Mouse (Mus musculus) hindbrain, postnatal 0 days (tissue): Measurements from ENCODE around the gene Cdk19. TPM values are rescaled to one million over a fixed set of nuclear protein-coding genes. Genes with fewer than 3 reads are reported as not detected.

ENCODE experiments used
- ATAC-seq: fragments of 200-750 bp; cut with Nextera tagmentation; 2 replicates; pipeline ENCODE4 v1.8.0; 2017; ENCODE audit warnings: mild to moderate bottlenecking, moderate TSS enrichment, moderate library complexity
- DNase-seq: peaks from one replicate; pipeline ENCODE4 v3.0.0-alpha.2; 2015; ENCODE audit warnings: low spot score
- H3K27ac ChIP-seq: fragments of 300-500 bp; sonication (generic); 2 replicates; pipeline ENCODE4 v1.5.1; 2014; ENCODE audit warnings: mild to moderate bottlenecking
- H3K27me3 ChIP-seq: fragments of 300-500 bp; sonication (generic); 2 replicates; pipeline ENCODE4 v1.6.1; 2014; ENCODE audit warnings: low read length, mixed read lengths; ENCODE audit not compliant: insufficient read depth
- H3K36me3 ChIP-seq: fragments of 300-500 bp; sonication (generic); 2 replicates; pipeline ENCODE4 v1.6.1; 2014; ENCODE audit warnings: low read length, mixed read lengths; ENCODE audit not compliant: insufficient read depth
- H3K4me1 ChIP-seq: fragments of 300-500 bp; sonication (generic); 2 replicates; pipeline ENCODE4 v1.6.1; 2014; ENCODE audit warnings: antibody characterized with exemption, low read length, mixed read lengths; ENCODE audit not compliant: insufficient read depth
- H3K4me2 ChIP-seq: fragments of 300-500 bp; sonication (generic); 2 replicates; pipeline ENCODE4 v1.6.1; 2014; ENCODE audit warnings: low read depth, mild to moderate bottlenecking, low read length, moderate library complexity, mixed read lengths
- H3K4me3 ChIP-seq: fragments of 300-500 bp; sonication (generic); 2 replicates; pipeline ENCODE4 v1.5.1; 2014; ENCODE audit warnings: low read length
- H3K9ac ChIP-seq: fragments of 300-500 bp; sonication (generic); replicated peaks from 2 replicates; pipeline ENCODE4 v1.6.1; 2014; ENCODE audit warnings: mild to moderate bottlenecking, low read length, moderate library complexity, mixed read lengths
- H3K9me3 ChIP-seq: fragments of 300-500 bp; sonication (generic); 2 replicates; pipeline ENCODE4 v1.6.1; 2016; ENCODE audit warnings: low read length, mixed read lengths
- CTCF ChIP-seq: IDR thresholded peaks from 2 replicates; pipeline ENCODE4 v1.5.1; 2016; ENCODE audit warnings: antibody characterized with exemption, control low read depth, low read depth
- WGBS: fragments of 180-500 bp; shearing (Covaris S2); extraction: QIAGEN DNeasy Blood & Tissue Kit; methylation state at CpG from one replicate; pipeline ENCODE4 v1.1.7; 2014; 5-methylcytosine and 5-hydroxymethylcytosine counted together
- polyA plus RNA-seq: library from polyadenylated mRNA; unstranded; fragments of >200 nt; fragmentation: Nextera tagmentation; extraction: Ambion mirVana; gene quantifications from 2 replicates; pipeline ENCODE4 v1.2.1, GENCODE M21; 2015
- total RNA-seq: library from RNA; depleted of rRNA; stranded (reverse); fragments of >200 nt; gene quantifications from 2 replicates; pipeline ENCODE4 v1.2.3, GENCODE M21; 2014

Cdk19 gene
- total and polyA plus RNA-seq, 2 experiments from 2014 or later = 7.1 to 19.6 TPM

DNA sequence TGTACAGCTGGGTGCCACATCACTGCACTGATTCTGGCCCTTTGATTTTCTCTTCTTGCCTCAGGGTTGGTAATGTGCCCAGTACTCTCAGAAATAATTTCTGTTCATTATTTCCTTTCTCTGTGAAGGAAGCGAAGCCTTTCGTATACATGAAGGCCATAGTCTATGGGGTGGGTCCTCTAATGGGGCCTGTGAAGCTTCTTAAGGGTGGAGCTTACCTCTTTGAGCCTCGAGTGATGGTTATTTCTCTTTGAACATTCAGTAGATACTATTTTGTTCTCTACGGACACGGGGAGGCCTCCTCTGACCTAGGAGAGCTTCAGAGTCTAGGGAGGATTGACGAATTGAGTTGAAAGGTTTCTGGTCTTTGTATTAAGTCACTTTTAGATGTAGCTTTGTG is 142.9 kb downstream of the Cdk19 start:
- WGBS = 91% methylated on average over 6 of the region's 6 CpGs
- ATAC-seq (no peak), DNase-seq (no peak)
- H3K4me2 ChIP-seq = no peak overlapping the region
- no peak overlapping the region for H3K9ac ChIP-seq
- TF ChIP-seq CTCF = no peak
- H3K9me3 ChIP-seq = no peaks in the 10 kb centered on the region
- no peak overlapping the region for H3K27ac ChIP-seq
- no peak overlapping the region for H3K4me3 ChIP-seq
- no peaks in the 10 kb centered on the region for H3K27me3 ChIP-seq
- H3K36me3 ChIP-seq = peaks cover 6% of the 10 kb centered on the region; the same call in 1 of the 2 replicates
- no peaks in the 10 kb centered on the region for H3K4me1 ChIP-seq

DNA sequence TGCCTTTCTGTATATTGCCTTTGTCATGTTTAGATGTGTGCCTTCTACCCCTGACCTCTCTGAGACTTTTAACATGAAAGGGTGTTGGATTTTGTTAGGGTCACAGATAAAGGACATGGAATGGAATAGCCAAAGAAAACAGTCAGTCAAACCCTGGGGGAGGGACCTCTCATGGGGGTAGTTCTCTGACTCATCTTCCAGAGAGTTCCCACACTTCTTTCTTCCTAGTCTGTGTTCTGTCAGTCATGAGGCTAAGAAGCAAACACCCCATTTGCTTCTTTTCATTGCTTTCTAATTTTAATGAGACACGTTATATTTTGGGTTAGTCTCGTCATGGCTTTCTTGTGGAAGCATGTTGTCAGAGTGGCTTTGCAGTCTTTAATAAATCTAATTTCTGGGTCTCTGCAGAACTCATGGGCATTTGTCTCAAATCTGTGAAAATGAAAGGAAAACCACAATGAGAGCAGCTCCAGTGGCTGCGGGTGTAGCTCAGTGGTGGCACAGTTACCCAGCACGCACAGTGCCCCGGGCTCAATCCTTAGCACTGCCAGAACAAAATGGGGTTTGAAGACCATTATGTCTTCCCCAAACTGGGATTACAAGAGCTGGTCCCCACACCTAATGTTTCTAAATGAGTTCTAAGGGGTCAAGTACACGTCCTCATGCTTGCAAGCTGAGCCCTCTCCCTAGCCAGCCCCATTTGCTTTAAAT is 149.9 kb downstream of the Cdk19 start:
- no peak for ATAC-seq
- 84% methylated on average over 6 of the region's 6 CpGs for WGBS
- DNase-seq = no peak
- H3K4me2 ChIP-seq = no peak overlapping the region
- H3K9me3 ChIP-seq = no peaks in the 10 kb centered on the region
- no peak overlapping the region for H3K27ac ChIP-seq
- H3K4me1 ChIP-seq = no peaks in the 10 kb centered on the region
- H3K9ac ChIP-seq = no peak overlapping the region
- no peak overlapping the region for H3K4me3 ChIP-seq
- no peaks in the 10 kb centered on the region for H3K36me3 ChIP-seq
- H3K27me3 ChIP-seq = no peaks in the 10 kb centered on the region
- no peak for TF ChIP-seq CTCF

DNA sequence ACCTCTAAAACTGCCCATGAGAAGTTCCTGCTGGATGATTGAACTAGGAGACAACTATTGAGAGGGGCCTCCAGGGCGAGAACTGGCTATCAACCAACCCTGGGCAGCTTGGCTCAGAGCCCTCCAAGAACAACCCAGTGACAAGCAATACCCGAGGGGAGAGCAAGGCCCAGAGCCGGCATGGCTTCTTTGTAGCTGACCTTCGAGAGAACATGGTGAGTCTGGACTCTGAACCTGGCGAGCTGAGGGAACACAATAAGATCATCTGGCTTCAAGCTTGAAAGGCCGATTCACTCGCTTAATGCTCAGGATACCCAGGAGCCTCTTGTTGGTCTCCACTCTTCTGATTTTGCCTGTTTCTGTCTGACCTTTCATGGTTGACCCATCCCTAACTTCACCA is 151.8 kb downstream of the Cdk19 start:
- H3K4me2 ChIP-seq = no peak overlapping the region
- H3K4me3 ChIP-seq = no peak overlapping the region
- H3K27me3 ChIP-seq = no peaks in the 10 kb centered on the region
- DNase-seq (no peak), ATAC-seq (no peak)
- no peak overlapping the region for H3K9ac ChIP-seq
- H3K9me3 ChIP-seq = no peaks in the 10 kb centered on the region
- 82% methylated on average over 7 of the region's 7 CpGs for WGBS
- TF ChIP-seq CTCF = no peak
- H3K36me3 ChIP-seq = no peaks in the 10 kb centered on the region
- no peaks in the 10 kb centered on the region for H3K4me1 ChIP-seq
- no peak overlapping the region for H3K27ac ChIP-seq

DNA sequence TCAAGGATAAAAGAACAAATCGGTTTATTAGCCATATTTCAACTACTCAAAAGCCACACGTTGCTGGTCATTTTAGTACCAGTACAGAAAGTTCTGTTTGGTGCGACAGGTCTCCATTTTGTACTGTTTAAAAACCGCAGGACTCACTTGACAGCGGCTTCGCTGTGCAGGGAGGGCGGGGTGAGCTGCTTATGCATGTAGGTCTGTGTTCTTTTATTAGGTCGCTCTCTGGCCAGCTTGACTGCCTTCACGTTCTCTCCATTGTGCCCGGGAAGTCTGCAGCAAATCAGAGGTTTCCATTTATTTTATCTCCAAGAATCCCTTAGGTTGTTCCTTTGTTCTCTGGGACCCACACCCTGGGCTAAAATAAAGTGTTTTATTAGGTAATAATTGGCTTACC is 152.4 kb downstream of the Cdk19 start:
- DNase-seq = no peak
- no peak overlapping the region for H3K4me2 ChIP-seq
- no peak overlapping the region for H3K27ac ChIP-seq
- no peaks in the 10 kb centered on the region for H3K36me3 ChIP-seq
- 75% methylated on average over 10 of the region's 10 CpGs for WGBS
- H3K27me3 ChIP-seq = no peaks in the 10 kb centered on the region
- H3K9me3 ChIP-seq = no peaks in the 10 kb centered on the region
- ATAC-seq = no peak
- no peak overlapping the region for H3K9ac ChIP-seq
- H3K4me1 ChIP-seq = no peaks in the 10 kb centered on the region
- H3K4me3 ChIP-seq = no peak overlapping the region
- no peak for TF ChIP-seq CTCF

DNA sequence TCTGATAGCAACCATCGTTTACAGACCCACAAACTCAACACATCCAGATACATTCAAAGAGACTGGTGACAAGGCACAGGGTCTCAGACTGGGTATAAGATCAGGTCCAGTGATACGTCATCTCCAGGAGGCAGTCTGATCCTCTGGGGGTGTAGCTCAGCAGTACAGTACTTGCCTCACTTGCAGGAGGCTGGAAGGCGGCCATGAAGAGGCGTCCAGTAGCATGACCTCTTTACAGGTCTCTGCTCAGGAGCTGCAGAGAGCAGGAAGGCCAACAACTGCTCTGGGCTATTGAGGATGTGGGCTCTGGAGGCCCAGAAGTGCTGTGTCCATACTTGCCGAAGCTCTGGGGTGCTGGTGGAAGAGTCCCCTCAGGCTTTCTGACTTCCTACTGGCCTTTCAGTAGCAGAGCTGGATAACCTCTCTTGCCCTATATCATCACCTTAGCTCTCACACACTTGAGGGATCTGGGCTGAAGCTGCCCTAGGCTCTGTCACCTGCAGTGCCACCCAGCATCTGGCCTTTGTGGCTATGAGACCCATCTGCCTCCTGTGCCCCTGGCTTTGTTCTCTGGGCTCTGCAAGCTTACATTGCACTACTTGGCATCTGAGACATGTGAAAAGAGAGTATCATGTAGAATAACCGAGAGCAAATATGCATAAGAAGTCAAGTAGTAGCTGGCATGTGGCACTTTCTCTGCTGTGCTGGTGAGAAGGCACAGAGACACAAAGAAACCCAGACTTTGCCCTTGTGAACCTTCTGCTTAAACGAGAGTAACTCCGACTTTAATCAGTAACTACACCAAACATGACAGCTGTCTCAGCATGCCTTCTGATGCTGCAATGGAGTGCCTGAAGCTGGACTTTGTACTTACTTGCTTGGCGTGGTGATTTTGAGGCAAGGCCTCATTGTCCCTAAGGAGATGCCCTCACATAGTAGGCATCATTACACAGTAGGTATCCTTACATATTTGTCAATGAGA is 155.1 kb downstream of the Cdk19 start:
- Histone ChIP-seq H3K4me3 (no peak overlapping the region), H3K9me3 (no peaks in the 10 kb centered on the region), H3K36me3 (no peaks in the 10 kb centered on the region), H3K27ac (no peak overlapping the region), H3K4me1 (no peaks in the 10 kb centered on the region), H3K9ac (no peak overlapping the region), H3K27me3 (no peaks in the 10 kb centered on the region), H3K4me2 (no peak overlapping the region)
- ATAC-seq (no peak), DNase-seq (no peak)
- 79% methylated on average over 9 of the region's 9 CpGs for WGBS
- no peak for TF ChIP-seq CTCF

DNA sequence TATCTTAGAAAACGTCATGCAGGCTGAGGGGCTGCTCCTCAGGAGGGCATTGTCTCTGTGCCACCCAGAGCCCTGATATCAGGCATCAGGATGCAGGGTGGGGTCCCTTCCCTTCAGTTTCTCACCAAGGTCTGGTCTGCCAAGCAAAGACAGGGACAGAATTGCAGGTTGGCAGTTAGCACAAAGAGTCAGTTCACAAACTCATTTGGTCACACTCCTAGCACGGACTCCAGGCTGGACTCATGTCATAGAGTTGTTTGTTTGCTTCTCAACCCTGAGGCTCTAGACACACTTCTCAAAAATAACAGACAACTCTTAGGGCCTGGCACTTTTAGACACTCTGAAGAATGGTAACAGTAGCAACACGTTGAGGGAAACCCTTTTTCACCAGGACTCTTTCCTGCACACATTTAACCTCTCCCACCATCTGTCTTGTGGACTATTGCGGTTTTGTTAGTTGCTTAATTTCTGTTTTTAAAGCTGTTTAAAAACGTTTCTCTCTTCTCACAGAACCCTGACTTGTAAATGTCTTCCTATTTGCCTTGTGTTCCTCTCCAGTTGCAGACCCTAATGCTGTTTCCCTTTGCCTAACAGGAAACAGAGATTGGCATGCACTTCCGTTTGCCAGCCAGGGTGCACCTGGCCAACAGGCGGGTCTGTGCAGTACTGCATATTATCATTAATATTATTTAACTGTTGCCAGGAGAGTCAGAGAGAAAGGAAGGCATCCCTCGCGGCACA is 158.1 kb downstream of the Cdk19 start:
- DNase-seq (no peak), ATAC-seq (no peak)
- no peaks in the 10 kb centered on the region for H3K27me3 ChIP-seq
- WGBS = 46% methylated on average over 9 of the region's 9 CpGs
- H3K36me3 ChIP-seq = no peaks in the 10 kb centered on the region
- no peak for TF ChIP-seq CTCF
- H3K4me3 ChIP-seq = no peak overlapping the region
- no peak overlapping the region for H3K9ac ChIP-seq
- no peaks in the 10 kb centered on the region for H3K4me1 ChIP-seq
- no peak overlapping the region for H3K4me2 ChIP-seq
- no peak overlapping the region for H3K27ac ChIP-seq
- H3K9me3 ChIP-seq = no peaks in the 10 kb centered on the region
